Mouse (Mus musculus) forebrain, embryonic 13.5 days (tissue): ENCODE results near the gene Olfr816. TPM values are rescaled to one million over a fixed set of nuclear protein-coding genes. Genes with fewer than 3 reads are reported as not detected.
"Not testable (repeated sequence)": the region's sequence is repeated elsewhere in the genome, so short reads cannot be mapped to it uniquely, and the experiment has no call there.

ENCODE experiments used
- ATAC-seq: fragments of 200-750 bp; cut with Nextera tagmentation; 2 replicates; pipeline ENCODE4 v1.8.0; 2017
- H3K27ac ChIP-seq: fragments of 300-500 bp; sonication (generic); 2 replicates; pipeline ENCODE4 v1.5.1; 2015; ENCODE audit warnings: inconsistent platforms, mild to moderate bottlenecking, moderate library complexity
- H3K27me3 ChIP-seq: fragments of 300-500 bp; sonication (generic); 2 replicates; pipeline ENCODE4 v1.6.1; 2015; ENCODE audit warnings: mild to moderate bottlenecking, inconsistent platforms
- H3K36me3 ChIP-seq: fragments of 300-500 bp; sonication (generic); 2 replicates; pipeline ENCODE4 v1.6.1; 2015; ENCODE audit warnings: mild to moderate bottlenecking, inconsistent platforms; ENCODE audit not compliant: poor library complexity, severe bottlenecking
- H3K4me1 ChIP-seq: fragments of 300-500 bp; sonication (generic); 2 replicates; pipeline ENCODE4 v1.6.1; 2015; ENCODE audit warnings: inconsistent platforms
- H3K4me2 ChIP-seq: fragments of 300-500 bp; sonication (generic); 2 replicates; pipeline ENCODE4 v1.6.1; 2015; ENCODE audit warnings: inconsistent platforms, mild to moderate bottlenecking, moderate library complexity
- H3K4me3 ChIP-seq: fragments of 300-500 bp; sonication (generic); 2 replicates; pipeline ENCODE4 v1.5.1; 2015; ENCODE audit warnings: mild to moderate bottlenecking, inconsistent platforms
- H3K9ac ChIP-seq: fragments of 300-500 bp; sonication (generic); 2 replicates; pipeline ENCODE4 v1.6.1; 2015; ENCODE audit warnings: mild to moderate bottlenecking, inconsistent platforms
- H3K9me3 ChIP-seq: fragments of 300-500 bp; sonication (generic); replicated peaks from 2 replicates; pipeline ENCODE4 v1.6.1; 2016; ENCODE audit warnings: inconsistent platforms
- WGBS: fragments of 180-500 bp; shearing (Covaris S2); methylation state at CpG from one replicate; pipeline ENCODE4 v1.1.7; 2015; 5-methylcytosine and 5-hydroxymethylcytosine counted together
- polyA plus RNA-seq: library from polyadenylated mRNA; unstranded; fragments of >200 nt; fragmentation: Nextera tagmentation; extraction: Ambion mirVana; gene quantifications from 2 replicates; pipeline ENCODE4 v1.2.1, GENCODE M21; 2015

Gene Olfr816
- polyA plus RNA-seq, result not detected in 2 replicates

GRCm38 (mm10) chr10:129915497-129915896 is at the start of gene Olfr816:
Gene Olfr816 (minus strand): TSS chr10:129915597.
- ATAC-seq, result no peak
- H3K4me2 ChIP-seq, result no peak within 1 kb of the TSS
- H3K27me3 ChIP-seq, result no peaks in the 10 kb centered on the region
- 73% methylated on average over 1 of the region's 1 CpGs for WGBS
- no peaks in the 10 kb centered on the region for H3K9me3 ChIP-seq
- H3K9ac ChIP-seq, result no peak within 1 kb of the TSS
- no peak within 1 kb of the TSS for H3K4me3 ChIP-seq
- H3K36me3 ChIP-seq, result no peaks in the 10 kb centered on the region
- H3K4me1 ChIP-seq, result no peaks in the 10 kb centered on the region
- H3K27ac ChIP-seq, result no peak within 1 kb of the TSS

GRCm38 (mm10) chr10:129949000-129949399 is 33.6 kb upstream of the Olfr816 start, which contains the start of gene Olfr818:
Gene Olfr818 (minus strand): TSS chr10:129949100.
- WGBS, result 95% methylated on average over 2 of the region's 2 CpGs
- H3K36me3 ChIP-seq, result no peaks in the 10 kb centered on the region
- no peak within 1 kb of the TSS for H3K9ac ChIP-seq
- no peak for ATAC-seq
- H3K27ac ChIP-seq, result no peak within 1 kb of the TSS
- H3K4me2 ChIP-seq, result no peak within 1 kb of the TSS
- no peaks in the 10 kb centered on the region for H3K27me3 ChIP-seq
- no peaks in the 10 kb centered on the region for H3K4me1 ChIP-seq
- no peak within 1 kb of the TSS for H3K4me3 ChIP-seq
- no peaks in the 10 kb centered on the region for H3K9me3 ChIP-seq

DNA sequence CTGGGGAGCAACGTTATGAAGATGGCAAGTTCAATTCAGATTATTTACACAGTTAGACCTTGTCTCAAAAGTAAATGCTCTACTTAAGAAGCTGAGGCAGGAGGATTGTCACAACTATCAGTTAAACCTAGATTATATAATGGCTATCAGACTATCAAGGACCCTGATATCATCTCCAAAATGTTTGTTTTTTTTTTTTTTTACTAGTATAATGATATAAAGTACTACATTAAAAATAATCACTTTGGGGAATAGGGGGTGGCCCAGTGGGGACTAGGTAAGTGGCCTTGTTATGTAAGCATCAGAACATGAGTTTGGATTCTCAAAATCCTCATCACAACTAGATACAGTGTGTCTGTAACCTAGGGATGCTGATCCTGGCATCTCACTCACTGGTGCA is 9.6 kb downstream of the Olfr816 start, which contains the start of gene Olfr815:
Gene Olfr815, minus strand, starts transcription at position 101 of the 400 bp plus-strand sequence.
- H3K4me2 ChIP-seq, H3K4me3 ChIP-seq, H3K4me1 ChIP-seq, H3K9me3 ChIP-seq, ATAC-seq, H3K9ac ChIP-seq, H3K27ac ChIP-seq, H3K36me3 ChIP-seq, H3K27me3 ChIP-seq: not testable (repeated sequence)
- WGBS, result 69% methylated on average over 1 of the region's 1 CpGs

GRCm38 (mm10) chr10:129885934-129886333 is 29.5 kb downstream of the Olfr816 start:
- ATAC-seq, result no peak
- Histone ChIP-seq H3K4me3 (no peak overlapping the region), H3K27ac (no peak overlapping the region), H3K36me3 (no peaks in the 10 kb centered on the region), H3K9me3 (no peaks in the 10 kb centered on the region), H3K9ac (no peak overlapping the region), H3K27me3 (no peaks in the 10 kb centered on the region), H3K4me2 (no peak overlapping the region), H3K4me1 (no peaks in the 10 kb centered on the region)
- 91% methylated on average over 7 of the region's 7 CpGs for WGBS

DNA sequence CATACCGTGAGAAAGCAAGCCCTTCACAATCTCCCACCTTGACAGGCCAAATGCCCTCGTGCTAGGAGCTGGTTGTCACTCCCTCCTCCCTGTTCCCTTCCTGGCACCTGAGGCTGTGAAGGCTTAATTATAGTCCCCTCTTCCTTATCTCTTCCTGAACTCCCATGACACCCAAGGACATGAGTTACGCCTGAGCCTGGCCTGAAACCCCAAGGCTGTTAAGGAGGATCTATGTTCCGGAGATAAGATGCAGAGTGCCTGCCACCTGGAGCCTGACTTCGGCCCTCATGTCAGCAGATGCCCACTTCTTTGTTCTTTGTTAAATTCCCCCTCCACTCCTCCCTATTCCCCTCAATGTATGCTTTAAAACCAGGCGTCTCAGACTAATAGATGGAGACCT is 29.9 kb downstream of the Olfr816 start:
- H3K27me3 ChIP-seq, H3K4me3 ChIP-seq, ATAC-seq, H3K9me3 ChIP-seq, H3K27ac ChIP-seq, H3K4me2 ChIP-seq, H3K9ac ChIP-seq, H3K36me3 ChIP-seq, H3K4me1 ChIP-seq: not testable (repeated sequence)
- 88% methylated on average over 6 of the region's 6 CpGs for WGBS

DNA sequence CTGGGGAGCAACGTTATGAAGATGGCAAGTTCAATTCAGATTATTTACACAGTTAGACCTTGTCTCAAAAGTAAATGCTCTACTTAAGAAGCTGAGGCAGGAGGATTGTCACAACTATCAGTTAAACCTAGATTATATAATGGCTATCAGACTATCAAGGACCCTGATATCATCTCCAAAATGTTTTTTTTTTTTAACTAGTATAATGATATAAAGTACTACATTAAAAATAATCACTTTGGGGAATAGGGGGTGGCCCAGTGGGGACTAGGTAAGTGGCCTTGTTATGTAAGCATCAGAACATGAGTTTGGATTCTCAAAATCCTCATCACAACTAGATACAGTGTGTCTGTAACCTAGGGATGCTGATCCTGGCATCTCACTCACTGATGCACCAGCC is 35.6 kb downstream of the Olfr816 start, which contains the start of gene Olfr814:
Gene Olfr814, minus strand, starts transcription at position 101 of the 400 bp plus-strand sequence.
- H3K27ac ChIP-seq, H3K36me3 ChIP-seq, H3K9ac ChIP-seq, ATAC-seq, H3K4me2 ChIP-seq, H3K27me3 ChIP-seq, H3K4me1 ChIP-seq, H3K4me3 ChIP-seq, H3K9me3 ChIP-seq: not testable (repeated sequence)
- WGBS, result 75% methylated on average over 1 of the region's 1 CpGs

Other genes with a start within 250 kb of the Olfr816 start
- gene Olfr801, start 241.7 kb downstream of the Olfr816 start, polyA plus RNA-seq, result not detected in 2 replicates
- gene Olfr802, start 227.4 kb downstream of the Olfr816 start, polyA plus RNA-seq, result not detected in 2 replicates
- not detected in 2 replicates for gene Olfr803, start 221.3 kb downstream of the Olfr816 start, polyA plus RNA-seq
- gene Olfr804, start 212.4 kb downstream of the Olfr816 start, polyA plus RNA-seq, result not detected in 2 replicates
- not detected in 2 replicates for gene Olfr805, start 186.2 kb downstream of the Olfr816 start, polyA plus RNA-seq
- gene Olfr806, start 173.7 kb downstream of the Olfr816 start, polyA plus RNA-seq, result not detected in 2 replicates
- gene Olfr807, start 157.8 kb downstream of the Olfr816 start, polyA plus RNA-seq, result not detected in 2 replicates
- not detected in 2 replicates for gene Olfr808, start 150.1 kb downstream of the Olfr816 start, polyA plus RNA-seq
- gene Olfr809, start 141.0 kb downstream of the Olfr816 start, polyA plus RNA-seq, result not detected in 2 replicates
- not detected in 2 replicates for gene Olfr810, start 120.7 kb downstream of the Olfr816 start, polyA plus RNA-seq
- gene Olfr811, start 111.2 kb downstream of the Olfr816 start, polyA plus RNA-seq, result not detected in 2 replicates
- not detected in 2 replicates for gene Olfr812, start 69.5 kb downstream of the Olfr816 start, polyA plus RNA-seq
- gene Olfr813, start 60.2 kb downstream of the Olfr816 start, polyA plus RNA-seq, result not detected in 2 replicates
- not detected in 2 replicates for gene Olfr814, start 35.7 kb downstream of the Olfr816 start, polyA plus RNA-seq
- not detected in 2 replicates for gene Olfr815, start 9.7 kb downstream of the Olfr816 start, polyA plus RNA-seq
- not detected in 2 replicates for gene Olfr818, start 33.5 kb upstream of the Olfr816 start, polyA plus RNA-seq
- gene Olfr819, start 51.7 kb upstream of the Olfr816 start, polyA plus RNA-seq, result not detected in 2 replicates
- not detected in 2 replicates for gene Olfr247, start 60.5 kb upstream of the Olfr816 start, polyA plus RNA-seq
- not detected in 2 replicates for gene Gm10310, start 69.5 kb upstream of the Olfr816 start, polyA plus RNA-seq
- gene Olfr820, start 97.0 kb upstream of the Olfr816 start, polyA plus RNA-seq, result not detected in 2 replicates
- not detected in 2 replicates for gene Olfr821, start 114.8 kb upstream of the Olfr816 start, polyA plus RNA-seq
- gene Olfr822, start 155.6 kb upstream of the Olfr816 start, polyA plus RNA-seq, result not detected in 2 replicates
- gene Olfr823, start 199.8 kb upstream of the Olfr816 start, polyA plus RNA-seq, result not detected in 2 replicates
- gene Olfr824, start 214.4 kb upstream of the Olfr816 start, polyA plus RNA-seq, result not detected in 2 replicates